Mouse (Mus musculus) hindbrain, embryonic 14.5 days (tissue): ENCODE measurements around the gene Tmem200c. TPM values are rescaled to one million over a fixed set of nuclear protein-coding genes. Genes with fewer than 3 reads are reported as not detected.

Source experiments
- ATAC-seq: fragments of 200-750 bp; cut with Nextera tagmentation; 2 replicates; pipeline ENCODE4 v1.8.0; 2017; ENCODE audit warnings: moderate number of reproducible peaks, mild to moderate bottlenecking, moderate TSS enrichment, moderate library complexity; ENCODE audit not compliant: low FRiP score
- DNase-seq: peaks from one replicate; pipeline ENCODE4 v3.0.0-alpha.2; 2015; ENCODE audit warnings: low spot score
- H3K27ac ChIP-seq: fragments of 300-500 bp; sonication (generic); 2 replicates; pipeline ENCODE4 v1.5.1; 2014; ENCODE audit warnings: mild to moderate bottlenecking, moderate library complexity
- H3K27me3 ChIP-seq: fragments of 300-500 bp; sonication (generic); 2 replicates; pipeline ENCODE4 v1.6.1; 2014; ENCODE audit warnings: mild to moderate bottlenecking, low read length, mixed read lengths; ENCODE audit not compliant: control insufficient read depth, insufficient read depth
- H3K36me3 ChIP-seq: fragments of 300-500 bp; sonication (generic); replicated peaks from 2 replicates; pipeline ENCODE4 v1.6.1; 2014; ENCODE audit not compliant: control insufficient read depth, insufficient read depth
- H3K4me1 ChIP-seq: fragments of 300-500 bp; sonication (generic); replicated peaks from 2 replicates; pipeline ENCODE4 v1.6.1; 2014; ENCODE audit warnings: antibody characterized with exemption, low read length, mixed read lengths; ENCODE audit not compliant: control insufficient read depth, insufficient read depth
- H3K4me2 ChIP-seq: fragments of 300-500 bp; sonication (generic); replicated peaks from 2 replicates; pipeline ENCODE4 v1.6.1; 2014; ENCODE audit warnings: mild to moderate bottlenecking, moderate library complexity
- H3K4me3 ChIP-seq: fragments of 300-500 bp; sonication (generic); replicated peaks from 2 replicates; pipeline ENCODE4 v1.5.1; 2014; ENCODE audit warnings: mild to moderate bottlenecking, low read length
- H3K9ac ChIP-seq: fragments of 300-500 bp; sonication (generic); 2 replicates; pipeline ENCODE4 v1.6.1; 2014
- H3K9me3 ChIP-seq: fragments of 300-500 bp; sonication (generic); 2 replicates; pipeline ENCODE4 v1.6.1; 2016; ENCODE audit warnings: low read length; ENCODE audit not compliant: control insufficient read depth
- WGBS: fragments of 180-500 bp; shearing (Covaris S2); extraction: QIAGEN DNeasy Blood & Tissue Kit; methylation state at CpG from one replicate; pipeline ENCODE4 v1.1.7; 2014; 5-methylcytosine and 5-hydroxymethylcytosine counted together
- polyA plus RNA-seq: library from polyadenylated mRNA; unstranded; fragments of >200 nt; fragmentation: Nextera tagmentation; extraction: Ambion mirVana; gene quantifications from 2 replicates; pipeline ENCODE4 v1.2.1, GENCODE M21; 2014

Gene Tmem200c
- polyA plus RNA-seq, 1 experiment from 2014 or later, result 2.9 TPM

- DNase-seq (no peak), ATAC-seq (no peak)
- H3K4me2 ChIP-seq, result no peak overlapping the region
- no peaks in the 10 kb centered on the region for H3K36me3 ChIP-seq
- H3K4me1 ChIP-seq, result no peaks in the 10 kb centered on the region
- H3K27me3 ChIP-seq, result no peaks in the 10 kb centered on the region
- H3K27ac ChIP-seq, result no peak overlapping the region
- 77% methylated on average over 3 of the region's 3 CpGs for WGBS
- no peaks in the 10 kb centered on the region for H3K9me3 ChIP-seq
- H3K4me3 ChIP-seq, result no peak overlapping the region
- no peak overlapping the region for H3K9ac ChIP-seq
Measured at GRCm38 (mm10) chr17:68883474-68884083, 57.2 kb downstream of the Tmem200c start.

- ATAC-seq (no peak), DNase-seq (no peak)
- H3K9ac ChIP-seq, result no peak overlapping the region
- H3K4me3 ChIP-seq, result no peak overlapping the region
- H3K9me3 ChIP-seq, result no peaks in the 10 kb centered on the region
- H3K36me3 ChIP-seq, result no peaks in the 10 kb centered on the region
- no peak overlapping the region for H3K4me2 ChIP-seq
- no peak overlapping the region for H3K27ac ChIP-seq
- H3K27me3 ChIP-seq, result no peaks in the 10 kb centered on the region
- H3K4me1 ChIP-seq, result no peaks in the 10 kb centered on the region
- 93% methylated on average over 3 of the region's 3 CpGs for WGBS
Measured at GRCm38 (mm10) chr17:68890672-68891071, 64.2 kb downstream of the Tmem200c start.

Other genes with a start within 250 kb of the Tmem200c start
- gene Epb41l3, start 249.1 kb downstream of the Tmem200c start, polyA plus RNA-seq, result 108 and 119 TPM in 2 replicates